Mouse (Mus musculus): Measurements from ENCODE around the gene Vwa7. TPM values are rescaled to one million over a fixed set of nuclear protein-coding genes. Genes with fewer than 3 reads are reported as not detected.

The Vwa7 gene
- polyA plus RNA-seq, 1 experiment from 2014 or later, result 0.12 TPM

DNA sequence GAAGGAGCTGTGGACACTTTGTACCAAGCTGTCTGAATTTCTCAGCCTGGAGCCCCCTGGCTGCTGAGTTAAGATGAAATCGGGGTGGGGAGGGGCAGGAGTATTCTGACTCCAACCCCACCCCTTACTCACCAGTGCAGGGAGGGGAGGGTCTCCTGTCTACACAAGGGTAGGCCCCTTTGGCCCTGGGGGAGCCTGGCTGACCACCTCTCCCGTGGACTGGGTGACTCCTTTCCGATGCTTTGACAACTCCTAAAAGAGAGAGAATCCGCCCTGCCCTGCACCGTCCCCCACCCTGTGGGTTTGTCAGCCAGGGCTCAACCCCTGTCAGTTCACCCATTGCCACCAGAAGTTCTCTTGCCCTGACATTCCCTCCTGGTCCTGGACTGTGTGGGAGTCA, 9.8 kb downstream of the Vwa7 start:
- ATAC-seq, result no peak
- Histone ChIP-seq H3K4me1 (replicated peaks; ENCODE audit: control insufficient read depth, insufficient read depth, low read length) (no peaks in the 10 kb centered on the region; the same call in 1 of the 2 replicates), H3K4me2 (replicated peaks; ENCODE audit: low read depth) (no peak overlapping the region), H3K4me3 (ENCODE audit: low read depth, low read length) (no peak overlapping the region), H3K27ac (ENCODE audit: low read depth, low read length) (no peak overlapping the region), H3K9me3 (ENCODE audit: control insufficient read depth) (no peaks in the 10 kb centered on the region), H3K9ac (ENCODE audit: low read depth, low read length) (no peak overlapping the region), H3K27me3 (replicated peaks; ENCODE audit: control insufficient read depth, insufficient read depth, low read length) (no peaks in the 10 kb centered on the region), H3K36me3 (ENCODE audit: control insufficient read depth, insufficient read depth) (no peaks in the 10 kb centered on the region)
- peak; percentile 2; the same call in 1 of the 2 replicates for TF ChIP-seq CTCF (IDR thresholded peaks at IDR 0.05; ENCODE audit: low read depth)
- 75% methylated on average over 5 of the region's 5 CpGs for WGBS

- Histone ChIP-seq H3K4me1 (replicated peaks; ENCODE audit: control insufficient read depth, insufficient read depth, low read length) (no peaks in the 10 kb centered on the region; the same call in 1 of the 2 replicates), H3K36me3 (ENCODE audit: control insufficient read depth, insufficient read depth) (no peaks in the 10 kb centered on the region), H3K27me3 (replicated peaks; ENCODE audit: control insufficient read depth, insufficient read depth, low read length) (no peaks in the 10 kb centered on the region), H3K4me3 (ENCODE audit: low read depth, low read length) (no peak within 1 kb of the TSS), H3K4me2 (replicated peaks; ENCODE audit: low read depth) (no peak within 1 kb of the TSS), H3K9me3 (ENCODE audit: control insufficient read depth) (no peaks in the 10 kb centered on the region), H3K27ac (ENCODE audit: low read depth, low read length) (no peak within 1 kb of the TSS), H3K9ac (ENCODE audit: low read depth, low read length) (no peak within 1 kb of the TSS; the same call in 1 of the 2 replicates)
- ATAC-seq, result no peak
- 53% methylated on average over 13 of the region's 13 CpGs for WGBS
- no peak for TF ChIP-seq CTCF (IDR thresholded peaks at IDR 0.05; ENCODE audit: low read depth)
These were observed 11.1 kb downstream of the Vwa7 start, which contains the start of gene Sapcd1 for GRCm38 (mm10) chr17:35027277-35028068. Sapcd1 (minus strand) TSS chr17:35028016.

- no peak overlapping the region for H3K9ac ChIP-seq (ENCODE audit: low read depth, low read length)
- H3K27me3 ChIP-seq (replicated peaks; ENCODE audit: control insufficient read depth, insufficient read depth, low read length), result no peaks in the 10 kb centered on the region
- no peak overlapping the region for H3K4me3 ChIP-seq (ENCODE audit: low read depth, low read length)
- no peaks in the 10 kb centered on the region for H3K9me3 ChIP-seq (ENCODE audit: control insufficient read depth)
- 67% methylated on average over 2 of the region's 2 CpGs for WGBS
- no peaks in the 10 kb centered on the region for H3K36me3 ChIP-seq (ENCODE audit: control insufficient read depth, insufficient read depth)
- H3K27ac ChIP-seq (ENCODE audit: low read depth, low read length), result no peak overlapping the region
- no peak for TF ChIP-seq CTCF (IDR thresholded peaks at IDR 0.05; ENCODE audit: low read depth)
- H3K4me1 ChIP-seq (replicated peaks; ENCODE audit: control insufficient read depth, insufficient read depth, low read length), result no peaks in the 10 kb centered on the region; the same call in 1 of the 2 replicates
- no peak for ATAC-seq
- H3K4me2 ChIP-seq (replicated peaks; ENCODE audit: low read depth), result no peak overlapping the region
These were observed 11.9 kb downstream of the Vwa7 start for GRCm38 (mm10) chr17:35028315-35028714.

GRCm38 (mm10) chr17:35029691-35030532, 13.5 kb downstream of the Vwa7 start:
- Histone ChIP-seq H3K27me3 (replicated peaks; ENCODE audit: control insufficient read depth, insufficient read depth, low read length) (no peaks in the 10 kb centered on the region), H3K9me3 (ENCODE audit: control insufficient read depth) (no peaks in the 10 kb centered on the region), H3K27ac (ENCODE audit: low read depth, low read length) (no peak overlapping the region), H3K4me3 (ENCODE audit: low read depth, low read length) (no peak overlapping the region), H3K4me2 (replicated peaks; ENCODE audit: low read depth) (no peak overlapping the region), H3K36me3 (ENCODE audit: control insufficient read depth, insufficient read depth) (no peaks in the 10 kb centered on the region), H3K4me1 (replicated peaks; ENCODE audit: control insufficient read depth, insufficient read depth, low read length) (no peaks in the 10 kb centered on the region), H3K9ac (ENCODE audit: low read depth, low read length) (0 out of 2 replicates have a peak overlapping the region, but pooled peaks have one; percentile 7)
- TF ChIP-seq CTCF (IDR thresholded peaks at IDR 0.05; ENCODE audit: low read depth), result peak; percentile 74
- no peak for ATAC-seq
- 41% methylated on average over 19 of the region's 19 CpGs for whole genome bisulfite sequencing

DNA sequence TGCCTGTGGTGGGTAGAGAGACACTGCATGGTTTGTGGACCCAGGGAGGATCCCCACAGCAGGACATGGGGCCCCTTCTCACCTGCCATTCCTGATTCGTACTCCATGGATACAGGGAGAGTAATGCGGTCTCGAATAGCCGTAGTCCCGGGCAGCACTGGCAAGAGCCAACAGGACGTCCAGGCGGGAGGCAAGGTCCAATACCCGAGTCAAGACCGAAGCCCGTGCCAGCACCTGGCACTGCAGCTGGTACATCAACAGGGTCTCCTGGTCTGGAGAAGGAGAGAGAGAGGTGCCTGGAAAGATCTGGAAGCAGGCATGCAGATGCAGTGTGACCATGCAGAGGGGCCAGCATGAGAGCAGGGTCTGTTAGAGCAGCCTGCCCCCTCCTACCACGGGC, 14.9 kb downstream of the Vwa7 start:
- Histone ChIP-seq H3K9ac (ENCODE audit: low read depth, low read length) (no peak overlapping the region), H3K36me3 (ENCODE audit: control insufficient read depth, insufficient read depth) (no peaks in the 10 kb centered on the region), H3K4me1 (replicated peaks; ENCODE audit: control insufficient read depth, insufficient read depth, low read length) (no peaks in the 10 kb centered on the region), H3K9me3 (ENCODE audit: control insufficient read depth) (no peaks in the 10 kb centered on the region), H3K4me2 (replicated peaks; ENCODE audit: low read depth) (no peak overlapping the region), H3K27ac (ENCODE audit: low read depth, low read length) (no peak overlapping the region), H3K27me3 (replicated peaks; ENCODE audit: control insufficient read depth, insufficient read depth, low read length) (no peaks in the 10 kb centered on the region), H3K4me3 (ENCODE audit: low read depth, low read length) (no peak overlapping the region)
- ATAC-seq, result no peak
- TF ChIP-seq CTCF (IDR thresholded peaks at IDR 0.05; ENCODE audit: low read depth), result no peak
- 90% methylated on average over 11 of the region's 11 CpGs for WGBS

DNA sequence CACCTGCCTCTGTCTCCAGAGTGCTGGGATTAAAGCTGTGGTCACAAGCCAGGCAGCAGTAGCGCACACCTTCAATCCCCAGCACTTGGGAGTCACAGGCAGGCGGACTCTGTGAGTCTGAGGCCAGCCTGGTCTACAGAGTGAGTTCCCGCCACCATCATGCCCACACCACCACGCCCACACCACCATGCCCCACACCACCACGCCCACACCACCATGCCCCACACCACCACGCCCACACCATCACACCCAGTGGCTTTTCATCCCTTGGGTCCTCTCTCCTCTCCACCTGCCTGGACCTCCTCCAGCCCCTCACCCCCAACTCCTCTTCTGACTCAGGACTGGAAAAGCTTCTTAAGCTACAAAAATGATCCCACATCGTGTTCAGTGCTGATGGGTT, 15.5 kb downstream of the Vwa7 start:
- Histone ChIP-seq H3K27ac (ENCODE audit: low read depth, low read length) (no peak overlapping the region), H3K36me3 (ENCODE audit: control insufficient read depth, insufficient read depth) (no peaks in the 10 kb centered on the region), H3K9ac (ENCODE audit: low read depth, low read length) (no peak overlapping the region), H3K4me1 (replicated peaks; ENCODE audit: control insufficient read depth, insufficient read depth, low read length) (no peaks in the 10 kb centered on the region), H3K4me2 (replicated peaks; ENCODE audit: low read depth) (no peak overlapping the region), H3K4me3 (ENCODE audit: low read depth, low read length) (no peak overlapping the region), H3K27me3 (replicated peaks; ENCODE audit: control insufficient read depth, insufficient read depth, low read length) (no peaks in the 10 kb centered on the region), H3K9me3 (ENCODE audit: control insufficient read depth) (no peaks in the 10 kb centered on the region)
- no peak for ATAC-seq
- WGBS, result 85% methylated on average over 7 of the region's 7 CpGs
- TF ChIP-seq CTCF (IDR thresholded peaks at IDR 0.05; ENCODE audit: low read depth), result no peak

All from intestine, postnatal 0 days (tissue).